7 mouse cellular contexts compared by ENCODE assay signal in the genomic region with DNA sequence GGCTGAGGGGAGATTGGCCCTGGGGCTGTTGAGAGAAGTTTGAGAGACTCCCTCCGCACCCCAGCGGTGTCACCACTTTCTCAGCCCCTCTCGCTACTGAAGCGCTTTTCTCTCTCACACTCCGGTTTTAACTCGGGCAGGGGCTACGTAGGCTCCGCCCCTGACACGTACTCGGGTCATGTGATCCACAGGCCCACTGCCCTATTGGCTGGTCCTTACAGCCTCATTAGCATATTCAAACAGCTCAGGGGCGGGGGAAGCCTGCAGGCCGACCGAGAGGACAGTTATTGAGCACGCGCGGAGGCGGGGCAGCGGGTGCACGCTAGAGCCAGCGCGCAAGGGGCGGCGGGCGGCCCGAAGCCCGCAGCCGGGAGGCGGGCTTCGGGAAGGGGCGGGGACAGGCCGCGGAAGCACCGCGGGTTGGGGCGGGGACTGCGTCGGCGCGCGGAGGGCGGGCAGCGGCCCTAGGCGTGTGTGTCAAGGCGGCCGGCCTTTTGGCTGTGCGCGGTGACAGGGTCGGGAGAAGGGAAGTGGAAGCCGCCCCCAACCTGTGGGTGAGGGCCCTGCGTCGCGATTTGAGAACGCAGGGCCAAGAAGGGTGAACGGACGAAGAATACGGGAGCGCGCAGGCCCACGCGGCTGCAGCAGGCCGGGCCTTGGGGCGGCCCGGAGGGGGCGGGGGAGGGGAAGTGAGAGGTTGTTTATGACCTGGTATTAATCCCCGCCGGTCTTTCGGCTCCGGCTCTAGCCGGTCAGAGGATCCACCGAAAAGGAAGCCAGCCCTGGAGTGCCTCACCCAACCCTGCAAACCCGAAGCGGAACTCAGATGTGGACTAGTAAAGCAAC. TPM values are rescaled to one million over a fixed set of nuclear protein-coding genes. Genes with fewer than 3 reads are reported as not detected.
DNase-seq lines count a peak whose midpoint lies in the region; ATAC-seq lines count a peak whose summit lies in the region.

Gene Ints6 (minus strand): TSS at position 134 of the 846 bp plus-strand sequence.

- peak within 1 kb of the TSS; percentile 99 for H3K27ac ChIP-seq in embryonic facial prominence, embryonic 12.5 days
- H3K27ac ChIP-seq in limb, embryonic 11.5 days (replicated peaks; ENCODE audit: low read depth, low read length), result peak within 1 kb of the TSS; percentile 97
- peak within 1 kb of the TSS; percentile 99 for H3K27ac ChIP-seq in midbrain, embryonic 14.5 days (replicated peaks; ENCODE audit: low read depth, low read length)

- no peaks in the 10 kb centered on the region for H3K27me3 ChIP-seq in embryonic facial prominence, embryonic 12.5 days
- no peaks in the 10 kb centered on the region for H3K27me3 ChIP-seq in limb, embryonic 11.5 days (ENCODE audit: control insufficient read depth, insufficient read depth, low read length)
- no peaks in the 10 kb centered on the region for H3K27me3 ChIP-seq in midbrain, embryonic 14.5 days (ENCODE audit: control insufficient read depth, insufficient read depth, low read length)

- peak; percentile 95 for DNase-seq in adrenal gland, postnatal 25 days
- peak; percentile 100 for DNase-seq in heart, adult 11 months
- DNase-seq in kidney, adult 18-20 months, result peak; percentile 97
- peak; percentile 98 for DNase-seq in limb, embryonic 11.5 days (ENCODE audit: low spot score)
- peak; percentile 99 for DNase-seq in midbrain, embryonic 14.5 days
- peak; percentile 94 to 98 for DNase-seq in spleen, adult 18-20 months

- WGBS in embryonic facial prominence, embryonic 12.5 days, result under 1% methylated on average over 70 of the region's 72 CpGs
- 0% methylated on average over 58 of the region's 72 CpGs for whole genome bisulfite sequencing in limb, embryonic 11.5 days
- under 1% methylated on average over 72 of the region's 72 CpGs for WGBS in midbrain, embryonic 14.5 days

- peak within 1 kb of the TSS; percentile 62 for H3K4me2 ChIP-seq in embryonic facial prominence, embryonic 12.5 days (replicated peaks)
- H3K4me2 ChIP-seq in limb, embryonic 11.5 days (ENCODE audit: low read depth, severe bottlenecking), result peak within 1 kb of the TSS; percentile 74
- H3K4me2 ChIP-seq in midbrain, embryonic 14.5 days (ENCODE audit: low read length), result peak within 1 kb of the TSS; percentile 87

- peak within 1 kb of the TSS; percentile 98 for H3K9ac ChIP-seq in embryonic facial prominence, embryonic 12.5 days
- H3K9ac ChIP-seq in limb, embryonic 11.5 days (ENCODE audit: low read length), result peak within 1 kb of the TSS; percentile 96
- peak within 1 kb of the TSS; percentile 95 for H3K9ac ChIP-seq in midbrain, embryonic 14.5 days (replicated peaks; ENCODE audit: low read length)

- H3K9me3 ChIP-seq in embryonic facial prominence, embryonic 12.5 days, result no peaks in the 10 kb centered on the region
- no peaks in the 10 kb centered on the region for H3K9me3 ChIP-seq in limb, embryonic 11.5 days (ENCODE audit: control insufficient read depth, low read length)
- no peaks in the 10 kb centered on the region for H3K9me3 ChIP-seq in midbrain, embryonic 14.5 days (ENCODE audit: control insufficient read depth, low read length)

- H3K36me3 ChIP-seq in embryonic facial prominence, embryonic 12.5 days, result peaks cover 5% of the 10 kb centered on the region; the same call in 1 of the 2 replicates
- H3K36me3 ChIP-seq in limb, embryonic 11.5 days (ENCODE audit: control insufficient read depth, insufficient read depth, low read length), result peaks cover 3% of the 10 kb centered on the region; the same call in 1 of the 2 replicates
- H3K36me3 ChIP-seq in midbrain, embryonic 14.5 days (ENCODE audit: control insufficient read depth, insufficient read depth, low read length), result peaks cover 7% of the 10 kb centered on the region

- peak within 1 kb of the TSS; percentile 96 for H3K4me3 ChIP-seq in embryonic facial prominence, embryonic 12.5 days
- peak within 1 kb of the TSS; percentile 94 for H3K4me3 ChIP-seq in limb, embryonic 11.5 days (ENCODE audit: low read depth, low read length)
- peak within 1 kb of the TSS; percentile 96 for H3K4me3 ChIP-seq in midbrain, embryonic 14.5 days (replicated peaks; ENCODE audit: low read depth, low read length)

- peaks cover 5% of the 10 kb centered on the region; the same call in 1 of the 2 replicates for H3K4me1 ChIP-seq in embryonic facial prominence, embryonic 12.5 days
- H3K4me1 ChIP-seq in limb, embryonic 11.5 days (ENCODE audit: control insufficient read depth, insufficient read depth, low read length), result no peaks in the 10 kb centered on the region
- peaks cover 12% of the 10 kb centered on the region for H3K4me1 ChIP-seq in midbrain, embryonic 14.5 days (ENCODE audit: control insufficient read depth, insufficient read depth, low read length)

- ATAC-seq in embryonic facial prominence, embryonic 12.5 days (ENCODE audit: insufficient number of reproducible peaks, insufficient read depth, low FRiP score, low TSS enrichment), result peak; percentile 93
- peak; percentile 97 for ATAC-seq in limb, embryonic 11.5 days (ENCODE audit: insufficient number of reproducible peaks, low FRiP score, low TSS enrichment, low read depth)
- peak; percentile 97 for ATAC-seq in midbrain, embryonic 14.5 days (ENCODE audit: low FRiP score, low TSS enrichment)

RNA-seq across cellular contexts. Expression of gene Ints6, which starts in this region (rescaled TPM):
- total RNA-seq in adrenal gland, postnatal 25 days (2021), result 59.8 and 80.8 TPM in 2 replicates
- 28.7 and 35.3 TPM in 2 replicates for polyA plus RNA-seq in embryonic facial prominence, embryonic 12.5 days (2016; fragmentation: Nextera tagmentation; extraction: Ambion mirVana)
- 29.6 and 31.1 TPM in 2 replicates for polyA plus RNA-seq in limb, embryonic 11.5 days (2014; fragmentation: Nextera tagmentation; extraction: Ambion mirVana)
- polyA plus RNA-seq in midbrain, embryonic 14.5 days (2014; fragmentation: Nextera tagmentation; extraction: Ambion mirVana), result 21.2 and 32.5 TPM in 2 replicates

Comparison
In these comparisons a context has a peak if more than half of its experiments do, and no peak if none do; other contexts are left out.
1. Peak in every context shown above with its lines: DNase-seq, ATAC-seq, H3K4me3 ChIP-seq and H3K27ac ChIP-seq.